In the genomic region with DNA sequence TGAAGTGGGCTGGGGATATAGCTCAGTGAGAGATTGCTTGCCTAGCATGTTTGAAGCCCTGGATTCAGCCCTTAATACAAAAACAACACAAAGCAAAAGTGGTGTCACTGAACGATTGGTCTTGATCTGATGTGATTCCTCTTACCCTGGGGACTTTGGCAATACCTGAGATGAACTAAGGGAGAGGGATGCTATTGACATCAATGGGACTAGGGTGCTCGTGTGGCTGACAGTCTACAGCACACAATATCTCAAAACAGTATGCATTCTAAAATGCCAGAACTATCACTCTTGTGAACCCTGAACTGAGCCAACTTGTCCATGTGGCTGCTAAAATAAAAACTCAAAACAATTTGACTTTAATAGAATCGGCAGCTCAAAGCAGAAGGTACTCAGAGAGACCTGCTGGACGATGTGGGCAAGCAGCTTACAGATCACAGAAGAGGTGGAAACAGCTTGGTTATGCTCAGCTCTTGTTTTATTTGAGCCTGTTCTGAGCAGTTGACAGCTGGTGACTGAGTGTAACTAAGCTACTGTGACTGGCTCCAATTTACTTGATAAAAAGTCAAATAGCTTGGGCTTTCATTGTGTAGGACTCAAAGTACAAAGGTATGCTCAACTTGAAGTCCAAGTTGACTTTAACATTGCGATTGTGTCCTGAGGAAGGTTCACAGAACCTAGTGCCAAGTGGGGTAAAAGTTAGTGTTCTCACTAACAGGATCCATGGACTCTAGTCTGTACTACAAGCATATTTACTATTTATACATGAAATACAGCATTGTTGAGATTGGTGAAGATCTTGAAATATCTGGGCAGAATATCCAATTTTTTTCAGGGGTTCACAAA, we compare ENCODE assay signal across 19 mouse cellular contexts. TPM values are rescaled to one million over a fixed set of nuclear protein-coding genes. Genes with fewer than 3 reads are reported as not detected.
DNase-seq lines count a peak whose midpoint lies in the region; ATAC-seq and TF ChIP-seq lines count a peak whose summit lies in the region.
"Had no signal": no experiment of that assay in that cellular context is flagged by ENCODE, and none has a peak within 500 bp of the region (broad histone marks: within the 10 kb centered on the region; RNA-seq: fewer than 3 reads in every experiment).

No protein-coding gene starts in this region.

- H3K27me3 ChIP-seq in kidney, embryonic 14.5 days (ENCODE audit: control insufficient read depth, insufficient read depth, low read length), result no peaks in the 10 kb centered on the region
- no peaks in the 10 kb centered on the region for H3K27me3 ChIP-seq in liver, adult 2 months (ENCODE audit: control insufficient read depth, insufficient read depth, low read length)
- H3K27me3 ChIP-seq in liver, embryonic 12.5 days (replicated peaks), result no peaks in the 10 kb centered on the region
- H3K27me3 ChIP-seq in liver, postnatal 0 days (ENCODE audit: insufficient read depth, low read length), result no peaks in the 10 kb centered on the region
- H3K27me3 ChIP-seq: embryonic facial prominence, embryonic 12.5 days; heart, embryonic 12.5 days; hindbrain, embryonic 12.5 days; neural tube, embryonic 12.5 days had no signal

- WGBS in kidney, embryonic 14.5 days, result 87% methylated on average over 5 of the region's 5 CpGs
- WGBS in liver, adult 2 months, result 21% methylated on average over 5 of the region's 5 CpGs
- WGBS in liver, embryonic 12.5 days (ENCODE audit: insufficient replicate concordance), result 73% methylated on average over 5 of the region's 5 CpGs
- 61% methylated on average over 5 of the region's 5 CpGs for WGBS in liver, postnatal 0 days (ENCODE audit: insufficient replicate concordance)

- DNase-seq in heart, adult 18-20 months, result peak; percentile 18 to 32
- DNase-seq in heart, postnatal 25 days (ENCODE audit: low spot score), result no peak
- peak; percentile 55 to 86 for DNase-seq in kidney, adult 8-10 months
- peak; percentile 100 for DNase-seq in liver, adult 2 months (ENCODE audit: extremely low read depth, low read depth, low spot score)
- DNase-seq in liver, postnatal 0 days, result peak; percentile 46
- no peak for DNase-seq in gastrocnemius, adult 18-20 months (ENCODE audit: low spot score)
- DNase-seq: adrenal gland, postnatal 25 days; cerebellum, adult 9-10 months; gastrocnemius, postnatal 10 days; lung, adult 18-20 months; lung, postnatal 36 days; thymus, postnatal 25 days had no signal

- H3K4me2 ChIP-seq in kidney, embryonic 14.5 days (replicated peaks; ENCODE audit: low read depth, low read length), result no peak overlapping the region
- no peak overlapping the region for H3K4me2 ChIP-seq in liver, embryonic 12.5 days
- H3K4me2 ChIP-seq in liver, postnatal 0 days (ENCODE audit: low read depth, low read length), result no peak overlapping the region
- H3K4me2 ChIP-seq: embryonic facial prominence, embryonic 12.5 days; heart, embryonic 12.5 days; hindbrain, embryonic 12.5 days; neural tube, embryonic 12.5 days had no signal

- peaks cover 8% of the 10 kb centered on the region; the same call in 1 of the 2 replicates for H3K4me1 ChIP-seq in kidney, embryonic 14.5 days (ENCODE audit: control insufficient read depth, insufficient read depth, low read length)
- H3K4me1 ChIP-seq in liver, adult 2 months (ENCODE audit: control insufficient read depth, insufficient read depth, low read length), result peaks cover 20% of the 10 kb centered on the region
- H3K4me1 ChIP-seq in liver, embryonic 12.5 days, result peaks cover 34% of the 10 kb centered on the region
- H3K4me1 ChIP-seq in liver, postnatal 0 days (ENCODE audit: insufficient read depth), result peaks cover 10% of the 10 kb centered on the region; the same call in 1 of the 2 replicates

- no peak for ATAC-seq in kidney, embryonic 14.5 days (ENCODE audit: low FRiP score, low TSS enrichment)
- ATAC-seq in liver, embryonic 12.5 days, result no peak
- ATAC-seq in liver, postnatal 0 days, result peak; percentile 58

- peaks cover 11% of the 10 kb centered on the region for H3K79me2 ChIP-seq in liver, adult 2 months (ENCODE audit: control insufficient read depth, insufficient read depth, low read length)

- no peak overlapping the region for H3K4me3 ChIP-seq in kidney, embryonic 14.5 days (ENCODE audit: low read length)
- peak overlapping the region; percentile 32; the same call in 1 of the 2 replicates for H3K4me3 ChIP-seq in liver, adult 2 months (ENCODE audit: insufficient read depth, low read depth, low read length)
- no peak overlapping the region for H3K4me3 ChIP-seq in liver, embryonic 12.5 days
- no peak overlapping the region for H3K4me3 ChIP-seq in liver, postnatal 0 days (ENCODE audit: low read depth, low read length)
- H3K4me3 ChIP-seq: embryonic facial prominence, embryonic 12.5 days; heart, embryonic 12.5 days; hindbrain, embryonic 12.5 days; limb, embryonic 10.5 days; neural tube, embryonic 12.5 days had no signal

- intact Hi-C loops in heart, postnatal 25 days (cut with DNase I), result no loop called here

- no peak for TF ChIP-seq CTCF in liver, adult 2 months (IDR thresholded peaks at IDR 0.05; ENCODE audit: low read depth, low read length)
- TF ChIP-seq CTCF in liver, postnatal 0 days (IDR thresholded peaks at IDR 0.05; ENCODE audit: low read depth), result no peak

- peak; percentile 83 for TF ChIP-seq EP300 in liver, postnatal 0 days (IDR thresholded peaks at IDR 0.05; ENCODE audit: low read depth)

- no peak overlapping the region for H3K27ac ChIP-seq in kidney, embryonic 14.5 days (ENCODE audit: low read depth, low read length)
- peak overlapping the region; percentile 96 for H3K27ac ChIP-seq in liver, adult 2 months (replicated peaks; ENCODE audit: insufficient read depth, low read depth, low read length)
- H3K27ac ChIP-seq in liver, embryonic 12.5 days, result no peak overlapping the region
- peak overlapping the region; percentile 91 for H3K27ac ChIP-seq in liver, postnatal 0 days (ENCODE audit: low read depth)
- H3K27ac ChIP-seq: embryonic facial prominence, embryonic 12.5 days; hindbrain, embryonic 12.5 days; limb, embryonic 10.5 days; neural tube, embryonic 12.5 days had no signal

- H3K36me3 ChIP-seq in kidney, embryonic 14.5 days (ENCODE audit: control insufficient read depth, insufficient read depth, low read length), result no peaks in the 10 kb centered on the region
- H3K36me3 ChIP-seq in liver, adult 2 months (ENCODE audit: control insufficient read depth, insufficient read depth, low read length), result no peaks in the 10 kb centered on the region
- no peaks in the 10 kb centered on the region for H3K36me3 ChIP-seq in liver, embryonic 12.5 days
- no peaks in the 10 kb centered on the region for H3K36me3 ChIP-seq in liver, postnatal 0 days (replicated peaks; ENCODE audit: insufficient read depth, low read length)
- H3K36me3 ChIP-seq: embryonic facial prominence, embryonic 12.5 days; heart, embryonic 12.5 days; hindbrain, embryonic 12.5 days; limb, embryonic 10.5 days; neural tube, embryonic 12.5 days had no signal

- TF ChIP-seq POLR2A in liver, adult 2 months (IDR thresholded peaks at IDR 0.05; ENCODE audit: extremely low read depth, insufficient read depth, low read length), result no peak

- H3K9me3 ChIP-seq in kidney, embryonic 14.5 days (ENCODE audit: control insufficient read depth, low read length), result no peaks in the 10 kb centered on the region
- H3K9me3 ChIP-seq in liver, embryonic 12.5 days (replicated peaks), result no peaks in the 10 kb centered on the region
- H3K9me3 ChIP-seq in liver, postnatal 0 days (ENCODE audit: low read length), result no peaks in the 10 kb centered on the region
- H3K9me3 ChIP-seq: embryonic facial prominence, embryonic 12.5 days; heart, embryonic 12.5 days; hindbrain, embryonic 12.5 days; limb, embryonic 10.5 days; neural tube, embryonic 12.5 days had no signal

- no peak overlapping the region for H3K9ac ChIP-seq in kidney, embryonic 14.5 days (ENCODE audit: low read depth, low read length)
- H3K9ac ChIP-seq in liver, adult 2 months (ENCODE audit: low read depth, low read length), result peak overlapping the region; percentile 44
- H3K9ac ChIP-seq in liver, embryonic 12.5 days, result no peak overlapping the region
- H3K9ac ChIP-seq in liver, postnatal 0 days (replicated peaks), result peak overlapping the region; percentile 40; the same call in 1 of the 2 replicates
- H3K9ac ChIP-seq: embryonic facial prominence, embryonic 12.5 days; heart, embryonic 12.5 days; hindbrain, embryonic 12.5 days; neural tube, embryonic 12.5 days had no signal

RNA-seq across cellular contexts. Expression of gene Vwa8, which starts 3.8 kb away (rescaled TPM):
- 100 to 1,000 TPM; 177 to 181 TPM for total RNA-seq in heart, adult 18-20 months (2021)
- 100 to 1,000 TPM; 140 to 147 TPM for total RNA-seq in heart, postnatal 25 days (2021)
- polyA plus RNA-seq in kidney, embryonic 14.5 days (2014; fragmentation: Nextera tagmentation; extraction: Ambion mirVana), result 9.3 and 15.5 TPM in 2 replicates
- 88.7 and 106 TPM in 2 replicates for total RNA-seq in liver, adult 2 months (2014; rRNA removed)
- 44.0 and 48.9 TPM in 2 replicates for polyA plus RNA-seq in liver, adult 2 months (2012; rRNA removed)
- 7.6 and 8.5 TPM in 2 replicates for polyA plus RNA-seq in liver, embryonic 12.5 days (2016; fragmentation: Nextera tagmentation; extraction: Ambion mirVana)
- polyA plus RNA-seq in liver, postnatal 0 days (2015; fragmentation: Nextera tagmentation; extraction: Ambion mirVana), result 24.4 and 27.1 TPM in 2 replicates
- total RNA-seq in gastrocnemius, adult 18-20 months (2021), result 10 to 100 TPM; 70.0 to 84.6 TPM

Comparison
In these comparisons a context has a peak if more than half of its experiments do, and no peak if none do; other contexts are left out.
1. DNase-seq: peak in heart, adult 18-20 months (2 of 2), kidney, adult 8-10 months (2 of 2), liver, adult 2 months (single experiment) and liver, postnatal 0 days (single experiment); none in heart, postnatal 25 days (single experiment) and gastrocnemius, adult 18-20 months (single experiment).
2. H3K27ac ChIP-seq: peak in liver, adult 2 months (single experiment) and liver, postnatal 0 days (single experiment); none in kidney, embryonic 14.5 days (single experiment) and liver, embryonic 12.5 days (single experiment).
3. H3K9ac ChIP-seq: peak in liver, adult 2 months (single experiment) and liver, postnatal 0 days (single experiment); none in kidney, embryonic 14.5 days (single experiment) and liver, embryonic 12.5 days (single experiment).